Mouse (Mus musculus) kidney, embryonic 16.5 days (tissue): ENCODE measurements around the gene Zbp1. TPM values are rescaled to one million over a fixed set of nuclear protein-coding genes. Genes with fewer than 3 reads are reported as not detected.

Experiments used
- ATAC-seq: fragments of 200-750 bp; cut with Nextera tagmentation; 2 replicates; pipeline ENCODE4 v1.8.0; 2017; ENCODE audit warnings: moderate TSS enrichment; ENCODE audit not compliant: low FRiP score, low TSS enrichment
- H3K27ac ChIP-seq: fragments of 300-500 bp; sonication (generic); 2 replicates; pipeline ENCODE4 v1.5.1; 2014; ENCODE audit warnings: low read length
- H3K27me3 ChIP-seq: fragments of 300-500 bp; sonication (generic); 2 replicates; pipeline ENCODE4 v1.6.1; 2014; ENCODE audit warnings: low read length, control low read depth, mixed read lengths; ENCODE audit not compliant: insufficient read depth
- H3K36me3 ChIP-seq: fragments of 300-500 bp; sonication (generic); 2 replicates; pipeline ENCODE4 v1.6.1; 2014; ENCODE audit warnings: low read length, control low read depth, mixed read lengths; ENCODE audit not compliant: insufficient read depth
- H3K4me1 ChIP-seq: fragments of 300-500 bp; sonication (generic); 2 replicates; pipeline ENCODE4 v1.6.1; 2014; ENCODE audit warnings: low read length, control low read depth, mixed read lengths; ENCODE audit not compliant: insufficient read depth
- H3K4me2 ChIP-seq: fragments of 300-500 bp; sonication (generic); replicated peaks from 2 replicates; pipeline ENCODE4 v1.6.1; 2014; ENCODE audit warnings: low read depth, low read length
- H3K4me3 ChIP-seq: fragments of 300-500 bp; sonication (generic); 2 replicates; pipeline ENCODE4 v1.5.1; 2014; ENCODE audit warnings: mild to moderate bottlenecking, low read length
- H3K9ac ChIP-seq: fragments of 300-500 bp; sonication (generic); replicated peaks from 2 replicates; pipeline ENCODE4 v1.6.1; 2014; ENCODE audit warnings: low read length
- H3K9me3 ChIP-seq: fragments of 300-500 bp; sonication (generic); 2 replicates; pipeline ENCODE4 v1.6.1; 2016; ENCODE audit warnings: low read length, control low read depth
- WGBS: fragments of 180-500 bp; shearing (Covaris S2); extraction: QIAGEN DNeasy Blood & Tissue Kit; methylation state at CpG from one replicate; pipeline ENCODE4 v1.1.7; 2014; 5-methylcytosine and 5-hydroxymethylcytosine counted together
- polyA plus RNA-seq: library from polyadenylated mRNA; unstranded; fragments of >200 nt; fragmentation: Nextera tagmentation; extraction: Ambion mirVana; gene quantifications from 2 replicates; pipeline ENCODE4 v1.2.1, GENCODE M21; 2015

Gene Zbp1
- polyA plus RNA-seq, 1 experiment from 2014 or later: 0.67 TPM

DNA sequence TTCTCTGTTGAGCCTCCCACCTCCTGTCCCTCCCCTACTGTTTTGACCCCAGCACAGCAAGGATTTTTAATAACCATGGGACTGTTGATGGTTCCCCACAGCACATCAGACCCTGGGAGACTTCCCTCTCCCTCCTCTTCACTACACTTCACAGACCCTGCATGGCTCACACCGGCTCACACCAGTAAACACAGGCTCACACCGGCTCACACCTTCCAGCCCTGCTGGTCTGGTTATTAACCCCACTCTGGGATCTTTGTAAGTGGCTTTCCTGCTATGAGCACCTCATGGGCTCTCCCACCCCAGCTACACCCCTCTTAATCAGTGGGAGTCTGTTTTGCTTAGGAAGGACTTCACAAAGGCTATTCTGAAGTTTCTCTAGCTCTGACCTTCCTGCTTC lies 29.2 kb upstream of the Zbp1 start:
- ATAC-seq: no peak
- H3K4me3 ChIP-seq: no peak overlapping the region

GRCm38 (mm10) chr2:173247197-173247596 lies 28.5 kb upstream of the Zbp1 start:
- Histone ChIP-seq H3K4me3 (no peak overlapping the region), H3K27ac (peak overlapping the region; percentile 74), H3K4me1 (peaks cover 80% of the 10 kb centered on the region), H3K36me3 (no peaks in the 10 kb centered on the region), H3K9me3 (no peaks in the 10 kb centered on the region), H3K27me3 (no peaks in the 10 kb centered on the region), H3K4me2 (no peak overlapping the region), H3K9ac (no peak overlapping the region; the same call in 1 of the 2 replicates)
- WGBS: 47% methylated on average over 2 of the region's 2 CpGs
- ATAC-seq: no peak

More for the DNA sequence above, 29.2 kb upstream of the Zbp1 start:
- Histone ChIP-seq H3K4me1 (peaks cover 81% of the 10 kb centered on the region), H3K4me2 (no peak overlapping the region), H3K9ac (no peak overlapping the region), H3K27ac (peak overlapping the region; percentile 74), H3K36me3 (no peaks in the 10 kb centered on the region), H3K27me3 (no peaks in the 10 kb centered on the region), H3K9me3 (no peaks in the 10 kb centered on the region)
- WGBS: 9% methylated on average over 2 of the region's 2 CpGs

GRCm38 (mm10) chr2:173246688-173247087 lies 28.0 kb upstream of the Zbp1 start:
- H3K36me3 ChIP-seq: no peaks in the 10 kb centered on the region
- no peak for ATAC-seq
- H3K4me3 ChIP-seq: no peak overlapping the region
- 68% methylated on average over 8 of the region's 8 CpGs for WGBS
- peaks cover 75% of the 10 kb centered on the region for H3K4me1 ChIP-seq
- H3K27me3 ChIP-seq: no peaks in the 10 kb centered on the region
- H3K4me2 ChIP-seq: no peak overlapping the region
- no peaks in the 10 kb centered on the region for H3K9me3 ChIP-seq
- peak overlapping the region; percentile 74 for H3K27ac ChIP-seq
- no peak overlapping the region for H3K9ac ChIP-seq

- Histone ChIP-seq H3K4me2 (no peak overlapping the region), H3K27me3 (no peaks in the 10 kb centered on the region), H3K9ac (no peak overlapping the region), H3K4me1 (peaks cover 65% of the 10 kb centered on the region), H3K4me3 (no peak overlapping the region), H3K36me3 (no peaks in the 10 kb centered on the region), H3K9me3 (no peaks in the 10 kb centered on the region), H3K27ac (no peak overlapping the region)
- 86% methylated on average over 20 of the region's 20 CpGs for WGBS
- no peak for ATAC-seq
Observed at GRCm38 (mm10) chr2:173245258-173245657, 26.5 kb upstream of the Zbp1 start.

DNA sequence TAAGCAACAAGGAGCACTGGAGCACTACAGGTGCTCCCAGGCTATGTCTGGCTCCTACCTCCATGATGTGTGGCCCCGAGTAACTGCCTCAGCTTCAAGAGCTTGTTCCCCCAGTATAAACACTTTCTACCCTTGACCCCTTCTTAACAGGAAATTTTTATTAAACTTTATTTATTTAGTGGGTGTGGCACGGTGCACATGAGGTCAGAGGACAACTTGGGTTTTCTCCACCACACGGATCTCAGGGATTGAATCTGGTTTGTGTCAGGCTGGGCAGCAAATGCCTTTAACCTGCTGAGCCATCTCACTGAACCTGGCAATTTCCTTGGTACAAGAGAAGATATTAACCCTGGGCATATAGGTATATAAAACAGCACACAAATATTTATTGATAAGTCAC lies 25.4 kb upstream of the Zbp1 start:
- no peak overlapping the region for H3K4me2 ChIP-seq
- H3K36me3 ChIP-seq: no peaks in the 10 kb centered on the region
- no peak overlapping the region for H3K27ac ChIP-seq
- no peak overlapping the region for H3K9ac ChIP-seq
- H3K9me3 ChIP-seq: no peaks in the 10 kb centered on the region
- H3K4me3 ChIP-seq: no peak overlapping the region
- WGBS: 57% methylated on average over 3 of the region's 3 CpGs
- no peaks in the 10 kb centered on the region for H3K27me3 ChIP-seq
- H3K4me1 ChIP-seq: peaks cover 54% of the 10 kb centered on the region
- ATAC-seq: no peak

GRCm38 (mm10) chr2:173243616-173244015 lies 24.9 kb upstream of the Zbp1 start:
- no peaks in the 10 kb centered on the region for H3K36me3 ChIP-seq
- ATAC-seq: no peak
- peaks cover 56% of the 10 kb centered on the region for H3K4me1 ChIP-seq
- H3K9ac ChIP-seq: no peak overlapping the region
- H3K27ac ChIP-seq: no peak overlapping the region
- H3K4me2 ChIP-seq: no peak overlapping the region
- no peak overlapping the region for H3K4me3 ChIP-seq
- H3K27me3 ChIP-seq: no peaks in the 10 kb centered on the region
- no peaks in the 10 kb centered on the region for H3K9me3 ChIP-seq
- WGBS: 66% methylated on average over 9 of the region's 9 CpGs

DNA sequence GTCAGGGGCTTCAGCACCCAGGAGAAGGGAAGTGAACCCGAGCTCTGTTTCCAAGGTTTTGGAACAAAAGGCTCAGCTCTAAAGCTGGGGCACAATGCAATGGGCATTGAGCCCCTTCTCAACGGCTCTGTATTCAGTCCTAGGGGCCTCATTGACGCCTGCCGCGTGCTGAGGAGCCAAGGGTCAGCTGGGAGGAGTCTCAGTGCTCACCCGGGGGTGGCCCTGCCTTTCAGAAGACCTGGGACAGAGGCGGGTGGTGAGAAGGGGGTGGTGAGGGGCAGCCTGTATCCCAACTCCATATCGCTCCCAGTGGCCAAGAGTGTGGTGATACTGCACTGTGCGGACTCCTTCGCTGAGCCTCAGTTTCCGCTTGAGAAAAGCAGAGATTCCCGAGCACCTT lies 24.2 kb upstream of the Zbp1 start:
- H3K4me3 ChIP-seq: no peak overlapping the region
- no peak overlapping the region for H3K9ac ChIP-seq
- no peak overlapping the region for H3K4me2 ChIP-seq
- peak; percentile 14; the same call in 1 of the 2 replicates for ATAC-seq
- no peaks in the 10 kb centered on the region for H3K36me3 ChIP-seq
- no peak overlapping the region for H3K27ac ChIP-seq
- WGBS: 38% methylated on average over 12 of the region's 12 CpGs
- no peaks in the 10 kb centered on the region for H3K27me3 ChIP-seq
- H3K9me3 ChIP-seq: no peaks in the 10 kb centered on the region
- H3K4me1 ChIP-seq: peaks cover 57% of the 10 kb centered on the region

- no peak overlapping the region for H3K4me2 ChIP-seq
- no peaks in the 10 kb centered on the region for H3K9me3 ChIP-seq
- no peaks in the 10 kb centered on the region for H3K36me3 ChIP-seq
- H3K4me3 ChIP-seq: no peak overlapping the region
- ATAC-seq: no peak
- 50% methylated on average over 9 of the region's 9 CpGs for WGBS
- H3K27me3 ChIP-seq: no peaks in the 10 kb centered on the region
- no peak overlapping the region for H3K9ac ChIP-seq
- H3K4me1 ChIP-seq: peaks cover 56% of the 10 kb centered on the region
- no peak overlapping the region for H3K27ac ChIP-seq
Observed at GRCm38 (mm10) chr2:173240738-173241137, 22.0 kb upstream of the Zbp1 start.

DNA sequence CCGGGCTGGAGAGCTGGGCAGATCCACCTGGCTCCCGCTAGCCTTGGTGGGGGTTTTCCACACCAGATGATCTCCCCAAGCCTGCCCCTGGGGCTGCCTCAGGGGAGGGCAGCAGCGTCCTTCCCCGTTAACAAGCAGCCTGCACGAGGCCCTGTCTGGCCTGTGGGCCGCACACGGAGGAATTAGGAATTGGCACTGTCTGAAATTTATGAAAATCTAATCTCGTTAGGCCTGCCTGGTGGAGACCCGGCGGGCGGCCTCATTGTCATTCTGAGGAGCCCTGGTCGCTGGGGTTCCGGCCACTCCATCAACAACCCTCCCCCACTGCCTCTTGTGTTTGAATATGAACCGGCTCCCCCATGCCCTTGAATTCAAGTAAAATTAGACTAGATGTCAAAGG lies 19.8 kb upstream of the Zbp1 start:
- H3K4me2 ChIP-seq: no peak overlapping the region
- 29% methylated on average over 14 of the region's 14 CpGs for WGBS

DNA sequence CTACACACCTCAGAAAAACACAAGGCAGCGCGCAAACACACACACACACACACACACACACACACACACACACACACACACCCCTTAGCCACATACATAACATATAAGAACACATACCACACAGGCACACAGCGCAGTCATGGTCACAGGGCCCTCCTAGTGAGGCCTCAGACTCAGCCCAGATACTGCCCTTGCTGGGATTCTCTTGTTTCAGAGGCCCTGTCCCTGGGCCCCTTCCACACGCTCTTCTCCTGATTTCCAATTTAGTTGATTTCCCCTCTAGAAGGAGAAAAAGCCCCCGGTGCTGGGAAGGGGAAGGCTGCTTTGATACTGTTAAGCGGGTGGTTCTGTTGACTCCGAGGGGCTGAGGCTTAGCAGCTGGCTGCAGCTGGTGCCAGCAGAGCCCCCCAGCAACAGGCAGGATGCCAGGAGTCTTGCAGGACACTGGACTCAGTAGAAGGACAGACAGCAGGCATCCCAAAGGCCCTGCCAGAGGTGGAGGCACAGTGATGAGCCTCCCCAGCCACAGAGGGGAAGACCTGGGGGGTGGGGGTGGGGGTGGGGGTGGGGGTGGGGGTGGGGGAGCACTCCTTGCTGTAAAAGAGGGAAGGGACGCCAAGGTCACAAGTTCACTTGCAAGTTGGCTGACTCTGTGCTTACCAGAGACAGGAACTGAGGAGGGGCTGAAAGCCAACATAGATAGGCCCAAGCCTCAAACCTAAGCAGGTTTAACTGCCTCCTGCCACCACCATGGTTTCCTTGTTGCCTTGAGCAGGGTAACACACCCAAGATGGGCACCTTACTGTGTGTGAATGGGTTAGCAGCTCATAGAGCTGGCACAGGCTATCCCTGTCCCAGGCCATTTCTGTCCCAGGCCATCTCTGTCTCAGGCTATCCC lies 17.0 kb upstream of the Zbp1 start:
- Histone ChIP-seq H3K4me3 (no peak overlapping the region), H3K4me2 (no peak overlapping the region), H3K36me3 (peaks cover 7% of the 10 kb centered on the region), H3K9ac (no peak overlapping the region), H3K27ac (peak overlapping the region; percentile 11), H3K27me3 (no peaks in the 10 kb centered on the region), H3K4me1 (peaks cover 57% of the 10 kb centered on the region), H3K9me3 (no peaks in the 10 kb centered on the region)
- peak; percentile 37 for ATAC-seq
- WGBS: 47% methylated on average over 8 of the region's 8 CpGs

More for the DNA sequence above, 19.8 kb upstream of the Zbp1 start:
- Histone ChIP-seq H3K9me3 (no peaks in the 10 kb centered on the region), H3K36me3 (no peaks in the 10 kb centered on the region), H3K27ac (no peak overlapping the region), H3K27me3 (no peaks in the 10 kb centered on the region), H3K9ac (peak overlapping the region; percentile 44), H3K4me1 (peaks cover 68% of the 10 kb centered on the region), H3K4me3 (no peak overlapping the region)
- ATAC-seq: no peak
